Mouse (Mus musculus): ENCODE measurements around the gene Adgrb3. TPM values are rescaled to one million over a fixed set of nuclear protein-coding genes. Genes with fewer than 3 reads are reported as not detected.

Adgrb3 gene
- total RNA-seq, 2 experiments from 2014 or later: not detected

- no peak for ATAC-seq (replicated peaks; ENCODE audit: poor library complexity)
Observed at GRCm38 (mm10) chr1:25132150-25132824, 697.2 kb downstream of the Adgrb3 start.

- ATAC-seq (replicated peaks; ENCODE audit: poor library complexity): no peak
Observed at GRCm38 (mm10) chr1:25115512-25115911, 714.0 kb downstream of the Adgrb3 start.

GRCm38 (mm10) chr1:25107500-25108101 lies 721.9 kb downstream of the Adgrb3 start:
- ATAC-seq (replicated peaks; ENCODE audit: poor library complexity): no peak

DNA sequence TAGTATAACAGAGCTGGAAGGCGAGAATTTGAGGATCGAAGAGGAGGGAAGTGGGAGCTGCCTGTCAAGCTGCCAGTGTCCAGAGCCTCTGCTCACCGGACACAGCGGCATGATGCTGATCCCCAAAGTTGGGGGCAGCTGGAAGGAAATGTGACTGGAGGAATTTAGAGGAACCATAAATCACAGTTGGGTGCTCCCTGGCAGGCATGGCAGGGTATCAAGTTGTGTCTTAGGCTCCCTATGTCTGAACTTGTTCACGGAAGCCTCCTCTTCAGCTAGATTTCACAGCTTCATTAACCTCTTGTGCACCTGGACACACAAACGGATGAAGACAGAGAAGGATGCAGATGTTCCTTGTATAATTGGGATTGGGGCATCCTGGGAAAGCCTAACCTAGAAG lies 722.8 kb downstream of the Adgrb3 start:
- no peak for ATAC-seq (replicated peaks; ENCODE audit: poor library complexity)

- no peak for ATAC-seq (replicated peaks; ENCODE audit: poor library complexity)
Observed at GRCm38 (mm10) chr1:25105367-25105766, 724.1 kb downstream of the Adgrb3 start.

DNA sequence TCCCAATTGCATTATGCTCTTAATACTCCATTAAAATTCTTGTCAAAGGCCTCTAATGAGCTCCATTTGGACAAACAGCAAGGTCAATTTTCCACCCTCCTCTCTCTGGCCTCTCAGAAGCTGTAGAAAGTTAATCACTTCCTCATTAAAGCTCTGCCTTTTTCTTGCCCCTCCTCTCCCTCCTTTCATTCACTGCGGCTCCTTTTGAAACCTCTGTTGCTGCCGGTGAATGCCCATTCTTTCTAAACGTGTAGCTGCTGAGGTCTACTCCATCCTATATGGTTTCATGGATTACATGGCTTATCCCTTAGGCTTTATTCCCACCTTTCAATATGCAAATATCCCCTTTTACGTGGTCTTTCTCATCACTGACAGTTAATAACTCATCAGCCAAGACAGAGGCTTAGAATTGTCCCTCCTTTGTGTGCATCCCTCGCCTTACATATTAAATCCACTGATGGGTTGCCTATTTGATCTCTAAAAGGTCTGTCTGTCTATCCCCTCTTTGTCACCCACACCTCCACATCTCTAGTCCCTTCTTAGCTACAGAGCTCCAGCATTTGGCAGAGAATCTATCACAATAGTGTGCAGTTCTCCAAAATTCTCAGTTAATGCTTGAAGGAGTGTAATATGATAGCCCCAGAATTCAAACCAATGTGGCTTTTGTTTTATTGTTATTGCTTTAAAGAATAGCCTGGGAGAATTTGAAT lies 741.3 kb downstream of the Adgrb3 start:
- no peak for ATAC-seq (replicated peaks; ENCODE audit: poor library complexity)

DNA sequence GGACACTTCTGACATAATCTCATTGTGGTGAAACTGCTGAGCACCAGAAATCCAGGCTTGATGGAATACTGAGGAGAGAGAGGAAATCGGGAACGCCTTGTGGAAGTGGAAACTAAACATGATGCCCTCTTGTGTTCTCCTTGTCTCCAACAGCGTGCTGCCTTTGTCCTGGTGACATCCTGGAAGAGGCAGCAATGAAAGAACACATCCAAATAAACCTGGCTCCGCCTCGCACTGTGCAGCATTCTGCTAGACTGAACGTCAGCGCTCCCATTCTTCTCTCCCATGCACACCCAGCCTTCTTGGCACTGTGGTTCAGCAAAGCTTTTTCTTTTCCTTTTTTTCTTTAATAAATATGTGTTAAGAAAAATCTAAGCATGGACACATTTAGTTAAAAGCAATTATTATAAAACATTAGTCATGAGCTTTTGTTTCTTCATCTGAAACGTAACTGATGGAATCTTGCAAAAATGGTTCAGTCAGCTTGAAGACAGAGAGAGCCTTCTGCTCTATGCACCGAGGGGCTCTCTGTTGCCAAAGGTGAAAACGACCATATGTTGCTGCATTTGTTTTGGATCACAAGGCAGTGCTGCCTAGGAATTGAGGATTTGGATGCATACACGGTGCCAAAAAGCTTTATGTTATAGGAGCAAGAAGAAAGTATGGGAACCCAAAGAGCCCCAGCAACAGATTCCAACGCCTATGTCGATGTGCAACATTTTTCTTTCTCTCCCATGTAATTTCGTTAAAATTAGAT lies 743.7 kb downstream of the Adgrb3 start:
- ATAC-seq (replicated peaks; ENCODE audit: poor library complexity): no peak

DNA sequence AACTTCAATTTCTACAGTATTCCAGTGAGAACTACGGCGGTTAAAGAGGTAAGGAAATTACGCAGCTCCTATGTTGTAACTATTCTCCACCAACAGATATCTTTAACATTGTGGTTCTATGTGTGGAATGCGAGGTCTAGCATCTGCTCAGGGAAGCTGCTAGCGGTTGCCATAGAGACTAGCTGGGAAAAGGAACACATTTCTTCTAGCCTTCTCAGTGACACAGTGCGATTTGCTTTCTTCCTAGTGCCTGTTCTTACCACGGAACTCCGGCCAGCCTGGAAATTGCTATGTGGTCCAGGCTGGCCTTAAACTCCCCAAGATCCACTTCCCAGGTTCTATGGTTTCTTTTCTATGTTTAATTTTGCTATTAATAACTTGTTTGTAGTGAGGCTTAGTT lies 747.1 kb downstream of the Adgrb3 start:
- no peak for ATAC-seq (replicated peaks; ENCODE audit: poor library complexity)

GRCm38 (mm10) chr1:25081265-25081849 lies 748.1 kb downstream of the Adgrb3 start:
- ATAC-seq (replicated peaks; ENCODE audit: poor library complexity): no peak

DNA sequence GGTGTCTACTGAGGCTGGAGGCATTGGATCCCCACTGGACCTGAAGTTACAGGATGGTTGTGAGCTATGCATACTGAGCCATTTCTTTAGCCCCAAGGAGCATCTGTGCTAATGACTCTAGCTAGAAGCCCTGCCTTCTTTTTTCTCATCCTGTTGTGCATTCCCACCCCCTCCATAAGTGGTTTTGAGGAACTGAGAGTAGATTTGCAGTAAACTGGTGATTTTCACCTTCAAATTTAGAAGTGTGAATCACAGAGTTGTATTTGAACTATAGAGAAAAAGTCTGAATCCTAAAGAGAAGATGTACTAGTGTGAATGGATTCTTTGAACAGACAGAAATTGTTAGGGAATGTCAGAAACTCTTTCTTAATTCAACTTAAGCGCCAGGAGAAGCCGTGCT lies 750.1 kb downstream of the Adgrb3 start:
- no peak for ATAC-seq (replicated peaks; ENCODE audit: poor library complexity)

- no peak for ATAC-seq (replicated peaks; ENCODE audit: poor library complexity)
Observed at GRCm38 (mm10) chr1:25075952-25076351, 753.6 kb downstream of the Adgrb3 start.

DNA sequence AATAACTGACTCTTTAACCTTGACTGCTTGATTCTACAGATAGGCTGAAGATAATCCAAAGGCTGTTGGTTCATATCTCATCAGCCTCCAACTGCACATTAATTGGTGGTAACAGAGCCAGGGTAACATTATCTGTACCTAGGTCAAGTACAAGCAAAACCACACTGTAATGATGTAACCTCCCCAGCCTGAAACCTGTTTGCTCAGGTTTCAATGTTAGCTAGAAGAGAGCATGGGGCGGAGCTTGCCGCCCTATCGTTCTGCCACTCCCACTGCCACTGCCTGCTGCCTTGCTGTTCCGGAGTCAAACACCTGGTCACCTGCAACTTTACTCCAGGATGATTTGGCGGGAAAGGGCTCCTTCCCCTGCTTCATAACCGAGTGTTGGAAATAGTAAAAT lies 765.5 kb downstream of the Adgrb3 start:
- no peak for ATAC-seq (replicated peaks; ENCODE audit: poor library complexity)

DNA sequence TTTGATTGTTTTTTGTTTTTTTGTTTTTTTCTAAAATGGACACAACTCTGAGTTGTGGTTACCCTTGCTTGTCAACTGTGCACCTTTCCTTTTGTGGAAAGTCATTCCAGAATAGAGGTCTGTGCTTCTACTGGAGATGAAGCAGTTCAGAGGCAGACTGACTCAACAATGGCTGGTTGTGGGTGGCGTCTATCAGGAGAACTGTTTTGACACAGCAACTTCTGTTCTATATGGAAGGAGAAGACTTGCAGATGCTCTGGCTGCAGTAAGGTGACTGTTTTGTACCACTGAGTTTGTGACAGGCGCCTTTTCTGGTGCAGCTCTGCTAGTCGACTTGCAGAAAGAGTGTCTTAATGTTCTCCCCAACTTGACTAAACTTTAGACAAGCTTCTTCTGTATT lies 768.6 kb downstream of the Adgrb3 start:
- no peak for ATAC-seq (replicated peaks; ENCODE audit: poor library complexity)

DNA sequence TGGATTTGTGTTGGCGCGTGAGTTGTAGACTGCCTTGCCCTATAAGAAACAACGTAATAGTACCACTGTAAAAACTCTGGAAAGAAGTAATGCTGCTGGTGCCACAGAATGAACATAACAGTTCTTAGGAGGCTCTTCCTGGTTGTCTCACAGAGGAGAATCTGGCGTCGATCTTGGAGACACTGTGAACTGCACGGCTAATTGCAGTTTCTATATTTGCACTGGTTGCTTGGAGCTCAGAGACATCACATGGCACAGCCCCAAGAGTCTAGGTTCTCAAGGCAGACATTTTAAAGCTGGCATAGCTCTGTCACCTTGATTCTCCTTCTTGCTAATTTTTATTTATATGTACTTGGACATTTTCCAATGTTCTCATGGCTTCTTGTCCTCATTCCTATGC lies 769.3 kb downstream of the Adgrb3 start:
- ATAC-seq (replicated peaks; ENCODE audit: poor library complexity): no peak

DNA sequence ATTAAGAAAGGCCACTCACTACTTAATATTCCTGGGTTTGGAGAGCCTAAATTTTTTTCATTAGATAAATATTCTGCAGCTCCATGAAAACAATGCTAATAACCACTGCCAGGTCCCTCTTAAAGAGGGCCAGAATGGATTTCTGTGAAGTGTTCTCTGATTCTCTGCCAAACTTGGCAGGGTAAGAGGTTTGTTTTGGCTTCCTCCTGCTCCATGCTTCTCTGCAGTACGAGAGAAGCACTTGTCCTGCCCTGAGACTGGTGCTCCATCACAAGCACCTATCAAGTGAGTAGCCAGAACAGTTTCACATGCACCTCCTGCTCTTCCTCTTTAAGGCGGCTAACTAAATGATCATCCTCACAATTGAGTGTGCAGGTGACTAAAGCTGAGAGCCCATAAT lies 771.9 kb downstream of the Adgrb3 start:
- no peak for ATAC-seq (replicated peaks; ENCODE audit: poor library complexity)

DNA sequence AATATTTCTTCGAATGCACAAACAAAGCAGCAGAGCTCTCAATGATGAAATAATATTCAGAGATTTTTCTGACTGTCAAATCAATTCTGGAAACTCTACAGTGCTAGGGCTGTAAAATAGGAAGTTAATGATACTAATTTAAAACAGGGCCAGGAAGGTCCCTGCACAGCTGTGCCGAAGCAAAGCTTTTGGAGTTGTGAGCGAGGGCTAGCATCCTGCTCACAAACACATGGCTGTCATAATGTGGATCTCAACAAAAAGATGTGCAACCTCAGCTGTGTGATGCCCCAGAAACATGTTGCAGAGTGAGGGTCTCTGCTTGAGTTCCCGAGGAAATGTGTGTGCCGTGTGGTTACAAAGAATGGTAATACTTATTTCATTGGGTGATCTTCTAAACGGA lies 772.3 kb downstream of the Adgrb3 start:
- no peak for ATAC-seq (replicated peaks; ENCODE audit: poor library complexity)

- no peak for ATAC-seq (replicated peaks; ENCODE audit: poor library complexity)
Observed at GRCm38 (mm10) chr1:25042091-25042490, 787.4 kb downstream of the Adgrb3 start.

DNA sequence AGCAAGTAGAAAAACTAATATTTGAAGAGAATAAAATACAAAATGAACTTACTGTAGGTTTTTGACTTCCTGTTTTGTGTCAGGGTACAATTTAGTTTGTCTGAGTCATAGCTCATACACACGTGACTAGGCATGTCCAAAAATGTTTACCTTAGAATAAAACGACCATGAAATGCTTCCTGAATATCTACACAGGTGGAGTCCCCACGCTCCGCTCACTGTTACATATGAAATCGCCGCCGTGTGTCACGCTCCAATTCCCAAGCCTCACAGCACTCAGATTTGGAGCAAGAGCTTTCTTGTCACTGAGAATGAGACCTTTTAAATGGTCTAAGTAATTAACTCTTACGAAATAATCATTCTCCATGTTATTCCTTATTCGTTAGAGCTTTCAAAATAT lies 795.3 kb downstream of the Adgrb3 start:
- ATAC-seq (replicated peaks; ENCODE audit: poor library complexity): no peak

GRCm38 (mm10) chr1:25033155-25034095 lies 796.1 kb downstream of the Adgrb3 start:
- ATAC-seq (replicated peaks; ENCODE audit: poor library complexity): no peak

DNA sequence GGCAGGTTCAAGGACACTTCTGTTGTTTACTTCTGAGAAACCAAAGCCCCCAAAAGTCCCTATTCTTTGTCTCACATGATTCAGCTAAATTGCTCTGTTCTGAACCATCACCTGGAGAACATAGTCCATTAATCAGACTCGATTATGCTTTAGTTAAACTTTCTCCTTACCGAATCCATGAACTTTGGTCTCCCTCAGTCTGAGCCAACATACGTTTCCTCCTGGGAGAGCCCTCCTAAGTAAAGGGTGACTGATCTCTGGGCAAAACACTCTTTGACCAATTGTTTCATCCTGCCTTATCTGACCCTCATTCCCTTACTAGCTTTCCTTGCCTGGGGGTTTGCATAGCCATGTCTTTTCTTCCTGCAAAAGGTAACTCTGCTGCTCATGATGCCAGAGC lies 806.4 kb downstream of the Adgrb3 start:
- no peak for ATAC-seq (replicated peaks; ENCODE audit: poor library complexity)
